Mouse (Mus musculus) midbrain, postnatal 0 days (tissue): Measurements from ENCODE around the gene Setd5. TPM values are rescaled to one million over a fixed set of nuclear protein-coding genes. Genes with fewer than 3 reads are reported as not detected.
A peak's percentile ranks its signal among the peaks of the same experiment; 100 is the strongest.

Experiments
- ATAC-seq: fragments of 200-750 bp; cut with Nextera tagmentation; 2 replicates; pipeline ENCODE4 v1.8.0; 2017; ENCODE audit warnings: moderate number of reproducible peaks, mild to moderate bottlenecking, moderate TSS enrichment, moderate library complexity; ENCODE audit not compliant: low FRiP score
- DNase-seq: peaks from one replicate; pipeline ENCODE4 v3.0.0-alpha.2; 2015; ENCODE audit warnings: low spot score
- H3K27ac ChIP-seq: fragments of 300-500 bp; sonication (generic); 2 replicates; pipeline ENCODE4 v1.5.1; 2014; ENCODE audit warnings: low read depth, mild to moderate bottlenecking, low read length, mixed read lengths
- H3K27me3 ChIP-seq: fragments of 300-500 bp; sonication (generic); 2 replicates; pipeline ENCODE4 v1.6.1; 2014; ENCODE audit warnings: low read length, control low read depth, mixed read lengths; ENCODE audit not compliant: insufficient read depth
- H3K36me3 ChIP-seq: fragments of 300-500 bp; sonication (generic); 2 replicates; pipeline ENCODE4 v1.6.1; 2014; ENCODE audit warnings: low read length, control low read depth, mixed read lengths; ENCODE audit not compliant: insufficient read depth
- H3K4me1 ChIP-seq: fragments of 300-500 bp; sonication (generic); 2 replicates; pipeline ENCODE4 v1.6.1; 2014; ENCODE audit warnings: mild to moderate bottlenecking, control low read depth, antibody characterized with exemption, low read length, mixed read lengths; ENCODE audit not compliant: insufficient read depth
- H3K4me2 ChIP-seq: fragments of 300-500 bp; sonication (generic); 2 replicates; pipeline ENCODE4 v1.6.1; 2014; ENCODE audit warnings: low read depth, mild to moderate bottlenecking, low read length, mixed read lengths; ENCODE audit not compliant: poor library complexity, severe bottlenecking
- H3K4me3 ChIP-seq: fragments of 300-500 bp; sonication (generic); 2 replicates; pipeline ENCODE4 v1.5.1; 2014; ENCODE audit warnings: low read depth, mild to moderate bottlenecking, low read length, moderate library complexity
- H3K9ac ChIP-seq: fragments of 300-500 bp; sonication (generic); replicated peaks from 2 replicates; pipeline ENCODE4 v1.6.1; 2014; ENCODE audit warnings: mild to moderate bottlenecking, low read length, moderate library complexity, mixed read lengths; ENCODE audit not compliant: poor library complexity, severe bottlenecking
- H3K9me3 ChIP-seq: fragments of 300-500 bp; sonication (generic); 2 replicates; pipeline ENCODE4 v1.6.1; 2016; ENCODE audit warnings: low read length, control low read depth
- CTCF ChIP-seq: IDR thresholded peaks from 2 replicates; pipeline ENCODE4 v1.5.1; 2016; ENCODE audit warnings: antibody characterized with exemption, mild to moderate bottlenecking
- WGBS: fragments of 180-500 bp; shearing (Covaris S2); extraction: QIAGEN DNeasy Blood & Tissue Kit; methylation state at CpG from one replicate; pipeline ENCODE4 v1.1.7; 2014; 5-methylcytosine and 5-hydroxymethylcytosine counted together
- polyA plus RNA-seq: library from polyadenylated mRNA; unstranded; fragments of >200 nt; fragmentation: Nextera tagmentation; extraction: Ambion mirVana; gene quantifications from 2 replicates; pipeline ENCODE4 v1.2.1, GENCODE M21; 2015
- total RNA-seq: library from RNA; depleted of rRNA; stranded (reverse); fragments of >200 nt; gene quantifications from 2 replicates; pipeline ENCODE4 v1.2.3, GENCODE M21; 2014

Gene Setd5
- total and polyA plus RNA-seq, 2 experiments from 2014 or later: 50.6 to 103 TPM

DNA sequence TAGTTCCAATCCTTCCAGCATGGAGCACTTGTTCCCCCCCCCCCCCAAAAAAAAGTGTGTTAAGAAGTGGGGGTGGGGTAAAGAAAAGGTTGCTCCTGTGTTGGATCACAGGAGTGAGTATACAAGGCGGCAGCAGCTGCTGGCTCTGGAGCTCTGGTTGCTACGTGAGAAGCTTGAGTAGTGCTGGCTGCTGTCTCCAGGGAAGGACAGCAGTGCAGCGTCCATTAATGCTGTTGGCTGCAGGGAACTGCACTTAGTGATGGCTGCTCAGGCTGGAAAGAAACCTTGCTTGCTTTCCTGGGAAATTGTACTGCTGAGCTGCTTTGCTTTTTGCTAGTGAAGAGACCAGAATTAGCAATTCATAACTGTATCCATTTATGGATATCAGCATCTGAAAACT is 2.3 kb downstream of the Setd5 start:
- no peaks in the 10 kb centered on the region for H3K36me3 ChIP-seq
- TF ChIP-seq CTCF: no peak
- ATAC-seq (no peak), DNase-seq (peak; percentile 84)
- peaks cover 4% of the 10 kb centered on the region; the same call in 1 of the 2 replicates for H3K4me1 ChIP-seq
- no peaks in the 10 kb centered on the region for H3K27me3 ChIP-seq
- H3K4me2 ChIP-seq: peak overlapping the region; percentile 60
- 0% methylated on average over 3 of the region's 3 CpGs for WGBS
- H3K9ac ChIP-seq: peak overlapping the region; percentile 100
- H3K27ac ChIP-seq: peak overlapping the region; percentile 65
- no peaks in the 10 kb centered on the region for H3K9me3 ChIP-seq
- peak overlapping the region; percentile 91 for H3K4me3 ChIP-seq

DNA sequence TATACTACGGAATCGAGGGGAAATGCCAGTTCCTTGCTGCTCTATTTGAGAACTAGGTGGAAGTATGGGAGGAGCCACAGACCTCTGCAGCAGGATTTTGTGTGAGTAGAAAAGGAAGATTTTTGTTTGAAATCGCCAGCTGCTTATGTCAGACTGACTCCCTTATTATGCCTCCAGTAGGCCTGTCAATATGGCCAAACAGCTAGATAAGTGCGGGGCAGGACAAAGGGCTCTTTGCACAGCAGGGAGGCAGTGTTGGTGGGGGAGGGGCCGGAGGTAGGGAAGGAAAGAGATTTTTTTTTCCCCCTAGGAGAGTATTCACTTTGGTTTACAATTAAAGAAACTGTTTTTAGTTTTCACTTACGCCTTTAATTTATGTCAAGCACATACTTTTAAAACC is 5.1 kb downstream of the Setd5 start:
- Histone ChIP-seq H3K4me2 (peak overlapping the region; percentile 16), H3K36me3 (no peaks in the 10 kb centered on the region), H3K9me3 (no peaks in the 10 kb centered on the region), H3K27me3 (no peaks in the 10 kb centered on the region), H3K4me3 (no peak overlapping the region), H3K9ac (no peak overlapping the region), H3K4me1 (peaks cover 4% of the 10 kb centered on the region; the same call in 1 of the 2 replicates), H3K27ac (no peak overlapping the region)
- WGBS: 6% methylated on average over 6 of the region's 6 CpGs
- no peak for TF ChIP-seq CTCF
- DNase-seq (peak; percentile 9), ATAC-seq (no peak)

DNA sequence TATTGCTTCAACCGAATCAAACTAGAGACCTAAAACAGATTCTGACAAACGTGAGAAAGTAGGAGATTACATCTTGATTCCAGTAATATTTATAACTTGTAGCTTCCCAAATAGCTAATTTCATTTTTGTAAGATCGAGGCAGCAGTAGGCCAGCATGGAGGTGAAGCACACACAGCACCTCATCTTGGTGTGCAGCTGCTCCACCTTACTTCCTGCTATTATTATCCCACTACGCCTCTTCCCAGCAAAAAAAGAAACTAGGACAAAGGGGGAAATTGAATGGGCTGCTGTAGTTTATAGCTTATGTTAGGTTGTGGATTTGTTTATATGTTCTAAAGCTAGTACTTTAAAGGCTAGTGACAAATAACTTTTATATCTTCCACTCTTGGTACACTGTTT is 7.4 kb downstream of the Setd5 start:
- ATAC-seq (no peak), DNase-seq (no peak)
- H3K4me2 ChIP-seq: no peak overlapping the region
- no peaks in the 10 kb centered on the region; the same call in 1 of the 2 replicates for H3K4me1 ChIP-seq
- no peak overlapping the region for H3K9ac ChIP-seq
- TF ChIP-seq CTCF: no peak
- no peak overlapping the region for H3K27ac ChIP-seq
- H3K36me3 ChIP-seq: no peaks in the 10 kb centered on the region
- WGBS: 57% methylated on average over 4 of the region's 4 CpGs
- no peak overlapping the region for H3K4me3 ChIP-seq
- H3K9me3 ChIP-seq: no peaks in the 10 kb centered on the region
- no peaks in the 10 kb centered on the region for H3K27me3 ChIP-seq

DNA sequence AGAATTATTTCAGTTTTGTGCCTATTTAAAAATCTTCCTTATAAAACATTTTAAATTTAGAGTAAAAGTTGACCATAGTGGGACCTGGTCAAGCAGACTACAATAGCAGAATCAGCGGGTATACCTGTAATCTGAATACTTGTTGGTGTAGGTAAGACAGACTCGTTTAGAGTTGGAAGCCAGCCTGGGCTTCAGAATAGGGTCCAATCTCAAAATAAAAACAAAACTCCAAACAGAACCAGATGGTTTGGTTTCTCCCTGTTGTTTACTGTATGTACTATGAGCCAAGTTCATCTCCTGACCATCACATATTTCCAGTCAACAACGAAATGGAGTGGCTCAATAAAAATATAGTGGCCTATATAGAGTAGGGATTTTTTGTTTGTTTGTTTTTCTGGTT is 16.0 kb downstream of the Setd5 start:
- Histone ChIP-seq H3K27ac (no peak overlapping the region), H3K4me2 (no peak overlapping the region), H3K4me3 (no peak overlapping the region), H3K27me3 (no peaks in the 10 kb centered on the region), H3K36me3 (no peaks in the 10 kb centered on the region), H3K4me1 (no peaks in the 10 kb centered on the region), H3K9me3 (no peaks in the 10 kb centered on the region), H3K9ac (no peak overlapping the region)
- WGBS: 90% methylated on average over 3 of the region's 3 CpGs
- no peak for DNase-seq
- TF ChIP-seq CTCF: no peak
- ATAC-seq: no peak

DNA sequence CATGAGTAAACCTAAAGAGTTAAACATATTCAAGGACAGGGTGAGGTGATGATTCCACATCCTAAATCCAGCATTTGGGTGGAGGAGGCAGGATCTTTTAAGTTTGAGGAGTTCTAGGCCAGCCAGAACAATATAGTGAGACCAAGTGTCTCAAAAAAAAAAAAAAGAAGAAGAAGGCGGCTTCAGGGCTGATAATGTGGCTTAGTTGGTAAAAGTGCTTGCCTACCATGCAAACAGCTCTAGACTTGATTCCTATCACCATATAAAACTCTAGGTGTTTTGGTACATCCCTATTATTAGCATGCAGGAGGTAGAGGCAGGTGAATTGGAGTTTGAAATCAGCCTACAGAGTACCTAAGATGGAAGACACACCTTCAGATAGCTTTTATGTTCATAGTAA is 18.4 kb downstream of the Setd5 start:
- TF ChIP-seq CTCF: no peak
- Histone ChIP-seq H3K36me3 (no peaks in the 10 kb centered on the region), H3K9ac (no peak overlapping the region), H3K4me3 (no peak overlapping the region), H3K9me3 (no peaks in the 10 kb centered on the region), H3K4me1 (no peaks in the 10 kb centered on the region), H3K27me3 (no peaks in the 10 kb centered on the region), H3K4me2 (no peak overlapping the region), H3K27ac (no peak overlapping the region)
- DNase-seq (no peak), ATAC-seq (no peak)
- 95% methylated on average over 1 of the region's 1 CpGs for WGBS

DNA sequence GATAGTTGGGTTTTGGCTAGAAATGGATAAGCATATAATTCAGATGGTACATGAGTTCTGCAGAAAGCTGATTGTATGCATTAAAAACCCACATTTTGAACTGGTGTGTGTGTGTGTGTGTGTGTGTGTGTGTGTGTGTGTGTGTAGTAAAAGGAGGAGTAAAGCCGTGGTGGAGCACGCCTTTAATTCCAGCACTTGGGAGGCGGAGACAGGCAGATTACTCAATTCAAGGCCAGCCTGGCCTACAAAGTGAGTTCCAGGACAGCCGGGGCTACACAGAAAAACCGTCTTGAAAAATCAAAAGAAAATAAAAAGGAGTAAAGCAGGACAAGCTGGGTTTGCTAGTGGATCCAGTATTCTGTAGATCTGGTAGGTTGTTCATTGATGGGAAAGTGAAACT is 20.5 kb downstream of the Setd5 start:
- no peak for TF ChIP-seq CTCF
- Histone ChIP-seq H3K9me3 (no peaks in the 10 kb centered on the region), H3K27me3 (no peaks in the 10 kb centered on the region), H3K9ac (no peak overlapping the region), H3K4me2 (no peak overlapping the region), H3K27ac (no peak overlapping the region), H3K36me3 (no peaks in the 10 kb centered on the region), H3K4me3 (no peak overlapping the region), H3K4me1 (no peaks in the 10 kb centered on the region)
- DNase-seq (no peak), ATAC-seq (no peak)
- 82% methylated on average over 5 of the region's 5 CpGs for WGBS
